Mouse (Mus musculus): Measurements from ENCODE around the gene Foxa2.

DNA sequence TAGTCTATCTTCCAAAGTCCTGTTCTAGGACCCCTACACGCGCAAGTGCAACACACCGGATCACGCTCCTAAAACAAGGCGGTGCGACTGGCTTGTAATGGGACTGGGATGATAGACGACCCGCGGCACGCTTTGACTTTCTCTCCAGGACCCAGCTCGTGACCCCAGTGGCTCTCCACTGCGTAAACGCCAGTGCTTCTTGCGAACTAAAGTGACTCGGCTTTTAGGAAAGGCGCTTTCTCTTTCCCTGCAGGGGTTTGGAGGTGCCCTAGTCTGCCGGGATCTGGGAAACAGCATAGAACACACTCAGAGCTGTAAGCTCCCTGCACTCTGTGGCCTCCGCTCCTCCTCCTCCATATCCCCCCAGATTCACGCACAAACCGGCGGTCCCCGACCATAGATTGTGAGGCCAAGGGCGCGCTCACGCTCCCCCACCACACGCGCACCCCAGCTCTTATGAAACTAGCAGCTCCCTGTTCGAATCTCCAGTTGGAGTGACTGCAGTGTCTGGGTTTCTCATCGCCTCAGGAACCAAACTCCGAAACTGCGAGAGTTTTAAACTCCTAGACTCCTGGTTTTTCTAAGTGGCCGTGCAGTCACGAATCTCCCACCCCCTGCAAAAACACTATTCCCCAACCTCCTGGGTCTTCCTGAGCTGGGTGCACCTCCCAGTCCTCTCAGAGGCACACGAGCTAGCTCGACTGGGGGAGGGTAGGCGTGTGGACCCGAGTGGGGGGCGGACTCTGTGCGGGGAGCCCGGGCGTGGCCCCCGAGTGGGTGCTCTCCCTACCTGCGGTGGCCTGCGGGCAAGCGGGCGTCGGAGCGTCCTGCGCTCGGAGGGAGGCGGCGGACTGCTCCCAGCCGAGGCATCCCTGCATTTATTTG is 7.2 kb downstream of the Foxa2 start:
- TF ChIP-seq CTCF (IDR thresholded peaks at IDR 0.05; ENCODE audit: low read depth) (no peak), EP300 (optimal IDR thresholded peaks at IDR 0.05) (no peak)
